Mouse (Mus musculus): ENCODE measurements around the gene Hist2h3c2.
"Not testable (repeated sequence)": the region's sequence is repeated elsewhere in the genome, so short reads cannot be mapped to it uniquely, and the experiment has no call there.

The Hist2h3c2 gene

DNA sequence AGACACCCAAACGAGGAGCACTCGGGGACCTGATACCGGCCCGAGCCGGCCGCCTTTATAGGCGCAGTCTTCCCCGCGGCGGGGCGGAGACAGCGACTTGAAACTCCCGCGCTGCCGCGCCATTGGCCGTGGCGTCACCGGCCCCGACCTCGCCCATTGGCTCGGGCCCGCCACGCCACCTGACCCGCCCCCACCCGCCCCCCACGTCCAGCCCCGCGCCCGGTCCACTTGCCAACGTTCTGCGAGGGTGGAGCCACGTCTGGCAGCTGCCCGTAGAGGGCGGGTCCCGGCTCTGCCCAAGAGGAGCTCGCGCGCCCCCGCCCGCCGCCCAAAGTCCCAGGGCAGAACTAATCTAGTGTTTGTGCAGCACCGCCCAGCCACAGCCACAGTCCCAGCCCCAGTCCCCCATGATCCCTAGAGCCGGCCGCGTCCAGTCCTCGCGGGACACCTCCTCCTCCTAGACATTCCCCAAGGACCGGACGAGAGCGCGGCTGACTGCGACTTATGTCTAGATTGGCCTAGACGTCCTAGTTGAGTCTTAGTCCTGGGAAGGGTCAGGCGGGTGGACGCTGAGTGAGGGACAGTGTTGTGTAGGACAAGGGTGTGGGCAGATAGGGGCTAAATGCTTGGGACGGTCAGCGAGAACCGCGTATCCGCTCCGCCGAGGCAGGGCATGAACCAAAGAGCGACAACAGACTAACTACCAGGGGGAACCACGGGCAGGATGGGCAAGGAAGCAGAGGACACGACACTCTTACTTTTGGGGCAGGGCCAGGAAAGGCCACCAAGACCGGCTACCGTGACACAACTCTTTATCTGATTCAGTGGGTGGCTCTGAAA, at the start of gene Hist2h3c2:
TSS of gene Hist2h3c2 (minus strand) at position 174 of the 840 bp plus-strand sequence.
- in situ Hi-C loops (cut with MboI, MseI) = loop anchor here (10.0 to 25.0 kb wide), 2 partner anchors 584 to 1127 kb away; partner anchors contain the start of genes Mcl1 (in 1 of the 2), Pip5k1a (in 1 of the 2), Tmod4 (in 1 of the 2) and Vps72 (in 1 of the 2)

DNA sequence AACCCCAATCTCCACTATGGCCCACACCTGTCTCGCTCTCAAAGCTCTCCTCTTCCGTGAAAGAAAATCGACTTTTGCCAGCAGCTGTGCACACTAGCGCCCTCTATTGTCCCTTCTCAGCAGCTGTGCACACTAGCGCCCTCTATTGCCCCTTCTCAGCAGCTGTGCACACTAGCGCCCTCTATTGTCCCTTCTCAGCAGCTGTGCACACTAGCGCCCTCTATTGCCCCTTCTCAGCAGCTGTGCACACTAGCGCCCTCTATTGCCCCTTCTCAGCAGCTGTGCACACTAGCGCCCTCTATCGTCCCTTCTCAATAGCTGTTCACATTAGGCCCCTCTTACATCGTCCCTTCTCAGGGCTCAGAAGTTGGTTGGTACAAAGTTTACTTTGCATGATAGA, 48.4 kb upstream of the Hist2h3c2 start:
- in situ Hi-C loops (cut with MboI, MseI) = loop anchor here in 1 of 2 experiments (5.0 kb wide), 1 partner anchor 40 kb away; no protein-coding TSS in a partner anchor

DNA sequence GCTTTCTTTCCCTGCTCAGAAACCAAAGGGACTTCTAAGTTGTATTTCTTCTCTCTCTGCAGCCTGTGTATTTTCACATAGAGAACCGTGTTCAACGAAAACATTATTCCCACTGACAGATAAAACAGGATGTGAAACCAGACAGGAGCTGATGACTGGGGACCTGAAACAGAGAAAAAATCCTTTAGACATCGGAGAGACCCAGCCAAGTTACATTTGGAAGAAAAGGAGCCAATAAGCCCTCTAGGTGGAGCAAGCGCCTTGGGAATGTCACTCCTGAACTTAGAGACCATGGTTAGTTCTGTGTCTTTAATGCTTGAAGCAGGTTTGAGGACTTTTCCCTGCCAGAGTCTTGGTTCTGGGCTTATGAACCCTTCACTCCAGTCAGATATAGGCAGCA, 45.5 kb upstream of the Hist2h3c2 start:
- in situ Hi-C loops (cut with MboI, MseI) = loop anchor here in 1 of 2 experiments (5.0 kb wide), 1 partner anchor 153 kb away; no protein-coding TSS in a partner anchor

DNA sequence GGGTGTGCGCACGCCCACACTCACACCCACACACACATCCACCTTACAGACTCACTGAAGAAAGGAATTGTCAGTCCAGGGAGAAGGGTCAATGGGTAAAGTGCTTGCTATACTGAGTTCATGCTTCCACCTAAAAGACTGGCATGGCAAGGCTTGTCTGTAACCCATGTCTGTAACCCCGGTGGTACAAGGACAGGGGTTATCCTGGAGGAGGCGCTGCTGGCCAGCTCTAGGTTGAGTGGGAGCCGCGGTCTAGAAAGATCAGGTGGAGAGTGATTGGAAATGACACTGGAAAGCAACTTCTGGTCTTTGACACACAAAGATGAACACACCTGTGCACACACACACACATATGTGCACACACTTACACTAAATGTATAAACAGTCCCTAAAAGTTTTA, 41.7 kb upstream of the Hist2h3c2 start:
- in situ Hi-C loops (cut with MboI, MseI) = loop anchor here in 1 of 2 experiments (5.0 kb wide), 1 partner anchor 157 kb away; no protein-coding TSS in a partner anchor

DNA sequence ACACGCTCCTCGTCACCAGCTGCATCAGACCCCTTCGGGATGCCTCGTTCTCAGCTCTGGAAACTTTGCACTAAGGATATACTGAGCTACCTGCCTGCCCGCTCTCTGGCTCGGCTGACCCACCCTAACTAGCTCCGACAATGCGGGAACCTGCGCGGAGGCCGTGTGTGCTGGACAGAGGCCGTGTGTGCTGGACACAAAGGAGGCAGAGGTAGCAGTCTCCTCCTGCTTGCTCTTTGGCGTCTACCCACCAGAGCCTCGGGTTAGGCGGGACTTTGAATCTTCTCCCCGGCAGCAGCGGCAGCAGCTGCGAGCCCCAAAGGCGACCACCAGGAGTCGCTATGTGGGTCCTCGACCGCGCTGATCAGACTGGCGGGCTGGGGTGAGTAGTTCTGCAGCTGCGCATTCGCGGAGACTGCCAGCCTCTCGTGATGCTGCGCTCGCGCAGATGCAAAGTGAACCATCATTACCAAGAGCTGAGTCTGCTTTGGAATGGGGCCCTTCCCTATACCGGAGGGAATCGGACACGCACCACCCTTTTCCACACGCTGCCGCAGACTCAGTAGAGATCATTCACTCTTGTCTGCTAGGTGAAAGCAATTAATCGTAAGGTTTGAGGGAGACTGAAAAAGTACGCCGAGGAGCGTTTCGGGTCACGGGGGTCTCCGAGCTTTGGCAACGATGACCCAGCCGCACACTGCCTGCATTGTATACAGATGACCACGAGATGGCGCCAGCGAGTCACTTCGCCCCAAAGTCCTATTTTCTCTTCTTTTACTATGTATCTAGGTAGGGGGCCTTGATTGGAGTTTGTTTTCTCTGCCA, 39.1 kb upstream of the Hist2h3c2 start:
- in situ Hi-C loops (cut with MboI, MseI) = loop anchor here in 1 of 2 experiments (5.0 kb wide), 1 partner anchor 49 kb away; no protein-coding TSS in a partner anchor

DNA sequence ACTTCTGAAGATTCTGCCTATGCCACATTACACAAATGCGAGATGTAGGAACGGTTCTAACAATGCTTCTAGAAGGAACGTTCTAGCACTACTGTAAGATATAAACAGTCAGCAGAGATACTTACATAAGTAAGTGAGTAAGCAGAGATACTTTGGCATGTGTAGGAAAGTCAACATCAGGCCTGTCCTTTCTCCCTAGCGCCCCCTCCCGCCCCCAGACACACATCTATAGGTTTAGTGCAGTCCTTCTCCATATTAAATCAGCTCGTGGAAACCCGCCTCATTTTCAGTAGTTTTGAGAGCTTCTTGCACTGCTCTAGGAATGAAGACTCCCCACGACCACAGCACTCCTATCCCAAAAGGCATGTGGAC, 38.5 kb upstream of the Hist2h3c2 start:
- in situ Hi-C loops (cut with MboI, MseI) = loop anchor here in 1 of 2 experiments (5.0 kb wide), 1 partner anchor 50 kb away; no protein-coding TSS in a partner anchor

DNA sequence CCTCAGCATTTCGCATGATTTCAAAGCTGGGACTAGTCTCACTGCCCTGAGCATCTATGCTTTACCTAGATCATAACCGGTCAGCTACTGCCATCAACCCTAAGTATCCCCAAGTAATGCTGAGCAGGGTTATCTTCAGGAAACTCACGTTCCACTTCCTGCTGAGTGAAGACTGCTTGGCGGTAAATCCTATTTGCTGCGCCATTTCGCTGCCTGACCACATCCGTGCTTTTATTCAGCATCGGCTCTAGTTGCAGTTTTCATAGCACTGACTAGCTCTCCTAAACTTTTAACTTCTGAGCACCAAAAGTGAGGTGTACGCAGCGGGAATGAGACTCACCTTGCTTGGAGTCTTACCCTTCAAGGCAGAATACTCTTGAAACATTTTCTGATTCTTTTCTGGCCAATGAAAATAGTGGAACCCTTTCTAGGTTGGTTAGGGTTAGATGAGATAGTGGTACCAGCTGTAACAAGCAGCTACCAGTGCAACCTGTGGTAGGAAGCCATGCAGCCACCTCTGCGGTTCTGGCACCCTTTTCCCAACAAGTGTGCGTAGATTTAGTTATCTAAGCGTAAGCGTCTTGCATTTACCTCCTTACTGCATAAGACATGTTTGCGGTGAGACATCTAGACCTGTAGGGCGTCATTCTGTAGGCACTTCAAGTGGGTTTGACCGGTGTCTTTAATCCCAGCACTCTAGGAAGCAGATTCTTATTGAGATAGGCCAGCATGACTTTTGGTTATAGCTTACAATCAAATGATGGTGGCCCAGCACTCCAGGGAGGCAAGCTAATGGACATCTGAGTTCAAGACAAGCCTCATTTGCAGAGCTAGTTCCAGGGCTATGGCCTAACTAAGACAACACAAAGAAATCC, 34.9 kb upstream of the Hist2h3c2 start:
- in situ Hi-C loops (cut with MboI, MseI) = no loop called here

DNA sequence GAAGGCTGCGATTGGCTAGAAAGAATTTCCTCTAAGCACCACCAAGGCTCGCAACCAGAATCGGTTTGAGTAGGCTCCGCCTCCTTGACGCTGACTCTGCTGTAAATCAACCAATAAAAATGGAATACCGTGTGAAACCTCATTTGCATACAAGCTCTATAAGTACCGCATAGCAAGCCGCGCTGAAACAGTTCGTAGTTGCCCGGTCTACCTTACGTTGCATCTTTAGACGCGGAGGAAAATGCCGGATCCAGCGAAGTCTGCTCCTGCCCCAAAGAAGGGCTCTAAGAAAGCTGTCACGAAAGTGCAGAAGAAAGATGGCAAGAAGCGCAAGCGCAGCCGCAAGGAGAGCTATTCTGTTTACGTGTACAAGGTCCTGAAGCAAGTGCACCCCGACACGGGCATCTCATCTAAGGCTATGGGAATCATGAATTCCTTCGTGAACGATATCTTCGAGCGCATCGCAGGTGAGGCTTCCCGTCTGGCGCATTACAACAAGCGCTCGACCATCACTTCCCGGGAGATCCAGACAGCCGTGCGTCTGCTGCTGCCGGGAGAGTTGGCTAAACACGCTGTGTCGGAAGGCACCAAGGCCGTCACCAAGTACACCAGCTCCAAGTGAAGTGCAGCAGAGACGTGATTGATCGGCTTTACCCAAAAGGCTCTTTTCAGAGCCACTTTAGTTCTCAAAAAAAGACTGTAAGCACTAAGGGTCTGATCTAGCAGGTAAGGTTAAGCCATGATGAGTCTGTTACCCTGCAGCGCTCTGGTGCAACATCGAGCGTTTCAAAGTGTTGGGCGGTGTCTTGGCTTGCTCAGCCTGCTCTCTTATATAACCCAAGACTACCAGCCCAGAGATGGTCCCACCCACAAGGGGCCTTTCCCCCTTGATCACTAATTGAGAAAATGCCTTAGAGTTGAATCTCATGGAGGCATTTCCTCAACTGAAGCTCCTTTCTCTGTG, 30.9 kb upstream of the Hist2h3c2 start, which contains the start of gene Hist2h2bb:
TSS of gene Hist2h2bb (plus strand) at position 242 of the 964 bp plus-strand sequence.
- in situ Hi-C loops (cut with MboI, MseI) = no loop called here

DNA sequence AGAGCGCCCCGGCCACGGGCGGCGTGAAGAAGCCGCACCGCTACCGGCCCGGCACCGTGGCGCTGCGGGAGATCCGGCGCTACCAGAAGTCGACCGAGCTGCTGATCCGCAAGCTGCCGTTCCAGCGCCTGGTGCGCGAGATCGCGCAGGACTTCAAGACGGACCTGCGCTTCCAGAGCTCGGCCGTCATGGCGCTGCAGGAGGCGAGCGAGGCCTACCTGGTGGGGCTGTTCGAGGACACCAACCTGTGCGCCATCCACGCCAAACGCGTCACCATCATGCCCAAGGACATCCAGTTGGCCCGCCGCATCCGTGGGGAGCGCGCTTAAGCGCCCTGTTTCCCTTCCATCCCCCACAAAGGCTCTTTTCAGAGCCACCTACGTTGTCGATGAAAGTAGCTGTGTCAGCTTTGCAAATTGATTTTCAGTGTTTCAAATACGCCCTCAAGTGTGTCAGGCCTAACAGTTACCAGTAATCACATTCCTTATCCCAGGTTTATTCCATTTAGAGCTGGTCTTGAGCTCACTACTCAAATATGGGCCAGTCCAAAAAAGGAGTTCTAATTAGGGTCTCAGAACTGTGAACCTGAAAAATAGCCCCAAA, 29.9 kb upstream of the Hist2h3c2 start:
- in situ Hi-C loops (cut with MboI, MseI) = not testable (repeated sequence)

DNA sequence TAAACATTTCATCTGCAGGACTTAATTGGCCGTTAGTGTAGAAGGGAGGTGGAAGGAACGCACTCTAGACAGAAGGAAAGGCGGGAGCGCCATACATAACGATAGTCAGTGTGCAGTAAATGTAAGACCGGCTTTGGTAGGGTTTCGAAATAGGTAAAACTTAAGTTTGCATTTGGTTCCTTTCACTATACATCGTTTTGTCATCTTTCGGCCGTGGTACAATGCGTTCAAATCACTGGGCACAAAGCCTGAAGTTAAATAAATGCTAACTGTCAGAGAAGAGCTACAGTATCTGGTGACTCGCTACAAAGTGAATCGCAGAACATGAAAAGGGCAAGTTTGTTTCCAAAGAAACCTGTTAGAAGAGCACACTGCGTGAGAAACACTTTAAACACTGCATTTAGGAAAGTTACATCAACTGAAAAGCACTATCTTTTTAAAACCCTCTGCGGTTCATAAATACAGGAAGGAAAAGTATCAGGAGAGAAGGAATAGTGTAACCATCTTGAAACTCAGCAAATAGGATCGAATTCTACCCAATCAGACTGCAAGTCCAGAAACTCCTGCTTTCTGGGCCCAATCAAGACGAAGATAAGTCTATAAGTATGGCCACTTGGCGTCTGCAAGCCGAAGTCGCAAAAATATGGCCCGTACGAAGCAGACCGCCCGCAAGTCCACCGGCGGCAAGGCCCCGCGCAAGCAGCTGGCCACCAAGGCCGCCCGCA, 29.3 kb upstream of the Hist2h3c2 start, which contains the start of gene Hist2h3b:
TSS of gene Hist2h3b (plus strand) at position 604 of the 725 bp plus-strand sequence.
- in situ Hi-C loops (cut with MboI, MseI) = no loop called here

DNA sequence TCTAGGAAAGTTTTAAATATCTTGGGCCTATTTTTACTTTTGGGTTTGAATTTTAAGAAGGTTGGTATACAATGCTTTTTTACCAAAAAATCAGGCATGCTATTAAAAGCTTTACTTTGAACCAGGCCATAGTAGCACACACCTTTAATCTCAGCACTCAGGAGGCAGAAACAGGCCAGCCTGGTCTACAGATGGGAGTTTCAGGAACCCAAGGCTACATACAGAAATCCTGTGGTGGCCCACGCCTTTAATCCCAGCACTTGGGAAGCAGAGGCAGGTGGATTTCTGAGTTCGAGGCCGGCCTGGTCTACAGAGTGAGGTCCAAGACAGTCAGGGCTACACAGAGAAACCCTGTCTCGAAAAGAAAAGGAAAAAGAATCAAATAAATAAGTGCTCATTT, 28.6 kb upstream of the Hist2h3c2 start:
- in situ Hi-C loops (cut with MboI, MseI) = no loop called here

DNA sequence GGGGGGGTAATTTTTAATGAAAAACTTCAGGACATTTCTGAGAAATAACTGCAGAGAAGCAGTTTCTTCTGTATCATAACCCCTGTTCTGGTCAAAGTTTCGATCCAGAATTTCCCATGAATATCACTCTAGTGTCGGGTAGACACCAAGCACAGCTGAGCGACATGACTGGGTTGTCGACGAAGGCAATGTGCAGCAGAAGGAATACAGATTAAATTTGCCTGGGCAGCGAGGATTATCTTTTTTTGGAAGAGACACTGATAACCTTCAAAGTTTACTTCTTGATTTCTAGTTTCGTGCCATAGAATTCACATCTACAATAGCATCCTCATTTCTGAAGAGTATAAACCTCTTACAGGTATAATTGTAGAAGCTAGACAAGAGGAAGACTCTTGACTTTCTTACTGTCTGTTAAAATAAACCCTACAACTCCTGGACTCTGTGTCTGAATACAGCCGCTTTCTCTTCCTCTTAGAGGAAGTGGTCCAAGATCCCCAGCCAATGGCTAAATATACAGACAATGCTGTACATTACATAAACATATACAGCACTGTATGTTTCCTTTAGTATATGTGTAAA, 27.3 kb upstream of the Hist2h3c2 start:
- in situ Hi-C loops (cut with MboI, MseI) = no loop called here

DNA sequence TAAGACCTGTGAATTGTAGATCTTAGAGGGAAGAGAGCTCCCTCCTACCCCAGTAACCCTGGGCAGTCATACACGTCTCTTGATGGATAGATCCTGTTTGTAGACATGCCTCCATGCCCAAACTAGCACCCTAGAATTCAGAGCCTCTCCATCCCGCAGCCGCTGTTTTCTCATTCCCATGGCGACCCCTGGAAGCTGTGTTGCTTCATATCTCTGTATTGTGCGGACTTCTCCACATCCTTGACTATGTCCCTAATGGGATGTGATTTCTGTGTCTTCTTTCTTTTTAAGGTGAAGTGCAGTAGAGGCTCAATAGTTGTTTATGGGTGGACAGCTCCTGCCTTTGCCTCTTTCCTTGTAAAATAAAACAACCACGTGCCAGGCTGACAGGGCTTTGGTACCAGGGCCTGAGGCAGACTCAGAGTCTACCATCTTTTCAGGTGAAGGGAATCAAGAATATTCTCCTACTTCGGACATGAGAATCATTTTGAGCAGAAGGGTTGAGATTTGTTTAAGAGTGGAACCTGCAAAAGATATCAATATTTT, 25.6 kb upstream of the Hist2h3c2 start:
- in situ Hi-C loops (cut with MboI, MseI) = no loop called here

DNA sequence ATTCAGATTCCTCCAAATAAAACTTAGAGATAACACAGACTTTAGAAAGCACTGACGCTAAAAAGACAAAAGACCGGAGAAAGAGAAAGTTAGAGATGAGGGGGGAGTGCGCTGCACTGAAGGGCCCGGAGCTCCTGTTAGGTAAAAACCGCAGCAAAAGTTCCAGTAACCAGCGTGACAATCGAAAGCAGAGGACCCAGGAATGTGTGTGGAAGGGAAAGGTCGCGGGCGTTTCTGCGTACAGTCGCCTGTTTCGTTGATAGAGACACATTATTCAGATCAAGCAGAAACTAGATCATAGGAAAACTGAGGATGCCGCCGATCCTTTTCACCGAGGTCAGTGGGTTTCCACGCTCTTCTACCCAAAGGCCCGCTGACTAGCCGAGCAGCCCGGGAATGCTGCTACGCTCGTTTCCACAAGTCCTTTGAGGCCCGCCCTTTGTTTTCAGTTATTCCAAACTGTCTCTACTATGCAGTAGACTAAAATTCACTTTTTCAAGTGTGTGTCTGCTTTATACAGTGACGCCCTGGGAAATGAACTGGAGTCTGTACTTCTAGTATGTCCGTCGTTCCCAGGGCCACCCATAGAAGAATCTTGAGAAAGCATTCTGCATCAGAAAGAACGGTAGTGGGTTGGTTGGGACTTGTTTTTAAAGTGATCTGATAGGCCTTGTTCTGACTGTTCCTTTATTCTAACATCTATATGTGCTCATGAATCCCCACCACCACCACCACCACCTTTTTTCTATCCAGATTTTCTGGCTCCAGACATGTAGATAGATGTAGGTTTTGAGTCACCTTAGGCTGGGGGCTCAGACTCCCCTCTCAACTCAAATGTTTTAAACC, 24.9 kb upstream of the Hist2h3c2 start:
- in situ Hi-C loops (cut with MboI, MseI) = no loop called here

DNA sequence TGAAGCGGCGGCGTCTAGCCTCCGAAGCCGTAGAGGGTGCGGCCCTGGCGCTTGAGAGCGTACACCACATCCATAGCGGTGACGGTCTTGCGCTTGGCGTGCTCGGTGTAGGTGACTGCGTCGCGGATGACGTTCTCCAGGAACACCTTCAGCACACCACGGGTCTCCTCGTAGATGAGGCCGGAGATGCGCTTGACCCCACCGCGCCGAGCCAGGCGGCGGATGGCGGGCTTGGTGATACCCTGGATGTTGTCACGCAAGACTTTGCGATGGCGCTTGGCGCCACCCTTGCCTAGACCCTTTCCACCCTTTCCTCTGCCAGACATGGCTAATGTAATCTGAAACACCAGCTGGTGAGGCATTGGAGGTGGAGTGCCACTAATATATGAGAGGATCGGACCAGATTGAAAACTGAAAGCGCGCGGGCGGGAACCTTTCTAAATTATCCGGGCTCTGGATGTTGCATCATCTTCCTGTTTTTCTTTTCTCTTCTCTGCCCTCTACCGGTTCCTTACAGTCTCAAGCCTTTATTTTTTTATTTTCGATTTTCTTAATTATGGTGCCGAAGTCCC, 24.1 kb upstream of the Hist2h3c2 start, which contains the start of gene Hist2h4:
TSS of gene Hist2h4 (minus strand) at position 333 of the 572 bp plus-strand sequence.
- in situ Hi-C loops (cut with MboI, MseI) = no loop called here

DNA sequence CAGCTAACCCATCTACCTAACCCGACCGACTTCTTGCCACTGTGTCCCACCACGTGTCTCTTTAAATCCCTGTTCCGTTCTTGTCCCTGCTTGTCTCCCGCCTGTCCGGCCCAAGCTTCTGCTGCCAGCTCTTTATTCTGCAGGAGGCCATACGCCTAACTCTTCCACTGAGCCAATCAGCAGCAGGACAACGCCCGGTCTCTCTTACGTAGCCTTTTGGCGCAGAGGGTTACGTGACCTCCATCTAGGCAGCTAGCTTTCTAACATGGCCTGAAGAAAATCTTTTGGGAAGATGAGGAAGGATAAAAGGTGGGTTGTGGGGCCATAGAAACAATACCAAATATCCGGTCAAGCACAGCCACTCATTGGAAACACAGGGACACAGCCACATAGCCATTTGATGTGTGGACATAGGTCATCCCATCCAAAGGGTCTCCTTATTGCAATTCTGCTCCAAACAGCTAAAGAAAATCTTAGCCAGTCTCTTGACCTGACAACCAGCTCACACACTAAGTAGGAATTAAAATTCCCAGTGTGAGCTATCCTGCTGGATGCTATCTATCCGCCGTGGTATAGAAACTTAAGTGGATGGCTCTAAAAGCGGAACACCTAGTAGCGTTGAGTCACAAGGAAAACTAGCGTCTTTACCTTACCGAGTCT, 23.4 kb upstream of the Hist2h3c2 start:
- in situ Hi-C loops (cut with MboI, MseI) = no loop called here
